Comparison of ENCODE assay signal across 8 mouse cellular contexts in genomic region chr11:3538341-3538740, GRCm38 (mm10). TPM values are rescaled to one million over a fixed set of nuclear protein-coding genes. Genes with fewer than 3 reads are reported as not detected.
DNase-seq lines count a peak whose midpoint lies in the region; ATAC-seq and TF ChIP-seq lines count a peak whose summit lies in the region.

No protein-coding gene starts in this region.

- H3K27me3 ChIP-seq in testis, adult 2 months (ENCODE audit: control insufficient read depth, insufficient read depth, low read length), result no peaks in the 10 kb centered on the region
- H3K27me3 ChIP-seq in liver, embryonic 11.5 days (replicated peaks; ENCODE audit: control insufficient read depth, insufficient read depth, low read length), result no peaks in the 10 kb centered on the region

- H3K4me2 ChIP-seq in liver, embryonic 11.5 days, result peak overlapping the region; percentile 76

- WGBS in liver, embryonic 11.5 days, result 56% methylated on average over 4 of the region's 4 CpGs

- H3K27ac ChIP-seq in testis, adult 2 months (ENCODE audit: control insufficient read depth, insufficient read depth, low read depth, low read length), result no peak overlapping the region
- no peak overlapping the region for H3K27ac ChIP-seq in liver, embryonic 11.5 days (ENCODE audit: low read depth, low read length)

- H3K4me1 ChIP-seq in testis, adult 2 months (ENCODE audit: control insufficient read depth, insufficient read depth, low read length), result peaks cover 16% of the 10 kb centered on the region
- H3K4me1 ChIP-seq in liver, embryonic 11.5 days (replicated peaks; ENCODE audit: control insufficient read depth, insufficient read depth, low read length), result peaks cover 19% of the 10 kb centered on the region

- no peak for TF ChIP-seq CTCF in testis, adult 2 months (IDR thresholded peaks at IDR 0.05; ENCODE audit: control insufficient read depth, insufficient read depth, insufficient replicate concordance, low read depth, low read length)

- peak overlapping the region; percentile 61 for H3K9ac ChIP-seq in liver, embryonic 11.5 days (ENCODE audit: low read depth, low read length)

- H3K9me3 ChIP-seq in liver, embryonic 11.5 days (ENCODE audit: control insufficient read depth, low read length), result no peaks in the 10 kb centered on the region

- no peaks in the 10 kb centered on the region for H3K36me3 ChIP-seq in testis, adult 2 months (ENCODE audit: control insufficient read depth, insufficient read depth, low read length)
- H3K36me3 ChIP-seq in liver, embryonic 11.5 days (ENCODE audit: control insufficient read depth, insufficient read depth, low read length), result no peaks in the 10 kb centered on the region; the same call in 1 of the 2 replicates

- no peak for TF ChIP-seq POLR2A in testis, adult 2 months (IDR thresholded peaks at IDR 0.05; ENCODE audit: control insufficient read depth, low read depth, low read length)

- peak overlapping the region; percentile 67 for H3K4me3 ChIP-seq in testis, adult 2 months (ENCODE audit: control insufficient read depth, low read depth, low read length)
- H3K4me3 ChIP-seq in liver, embryonic 11.5 days (ENCODE audit: low read depth, low read length), result peak overlapping the region; percentile 55

- peak; percentile 11 for DNase-seq in cerebellum, adult 8-10 months
- no peak for DNase-seq in cerebellum, postnatal 4 days (ENCODE audit: low spot score in 2 of 2)
- no peak for DNase-seq in testis, postnatal 14 days (ENCODE audit: low spot score)
- no peak for DNase-seq in liver, embryonic 11.5 days (ENCODE audit: low spot score)
- no peak for DNase-seq in urinary bladder, postnatal 4 days (ENCODE audit: low spot score in 2 of 2)
- DNase-seq in spleen, adult 12 weeks (ENCODE audit: low spot score), result no peak
- no peak for DNase-seq in frontal cortex, postnatal 36 days (ENCODE audit: low spot score in 2 of 2)

- no peak for ATAC-seq in liver, embryonic 11.5 days (replicated peaks; ENCODE audit: low FRiP score)

RNA-seq across cellular contexts. Expression of gene Smtn, which starts 2.1 kb away (rescaled TPM):
- 4.4 and 6.9 TPM in 2 replicates for polyA plus RNA-seq in testis, adult 2 months (2012; rRNA removed)
- polyA plus RNA-seq in liver, embryonic 11.5 days (2014; fragmentation: Nextera tagmentation; extraction: Ambion mirVana), result 27.0 and 29.3 TPM in 2 replicates

RNA-seq across cellular contexts. Expression of gene Selenom, which starts 23.9 kb away (rescaled TPM):
- polyA plus RNA-seq in testis, adult 2 months (2012; rRNA removed), result 13.8 and 19.2 TPM in 2 replicates
- 27.9 and 35.9 TPM in 2 replicates for polyA plus RNA-seq in liver, embryonic 11.5 days (2014; fragmentation: Nextera tagmentation; extraction: Ambion mirVana)

RNA-seq across cellular contexts. Expression of gene Inpp5j, which starts 33.7 kb away (rescaled TPM):
- 3.8 and 4.7 TPM in 2 replicates for polyA plus RNA-seq in testis, adult 2 months (2012; rRNA removed)
- polyA plus RNA-seq in liver, embryonic 11.5 days (2014; fragmentation: Nextera tagmentation; extraction: Ambion mirVana), result 0.45 and 0.52 TPM in 2 replicates

RNA-seq across cellular contexts. Expression of gene Pla2g3, which starts 50.3 kb away (rescaled TPM):
- polyA plus RNA-seq in testis, adult 2 months (2012; rRNA removed), result 2.6 and 2.8 TPM in 2 replicates
- 0.27 TPM in 2 replicates for polyA plus RNA-seq in liver, embryonic 11.5 days (2014; fragmentation: Nextera tagmentation; extraction: Ambion mirVana)
